Mouse (Mus musculus) kidney, adult 2 months (tissue): ENCODE measurements around the gene Adgrf3.

Experiments
- CTCF ChIP-seq: fragments of 200-500 bp; conservative IDR thresholded peaks from 2 replicates; pipeline ENCODE4 v1.5.1; 2011; ENCODE audit warnings: low read depth, mild to moderate bottlenecking, control low read depth, low read length, moderate library complexity, mixed read lengths; ENCODE audit not compliant: insufficient read depth, insufficient read length
- POLR2A ChIP-seq: fragments of 200-500 bp; IDR thresholded peaks from one replicate; pipeline ENCODE4 v1.6.1; 2011; ENCODE audit warnings: low read depth, low read length, control low read depth

DNA sequence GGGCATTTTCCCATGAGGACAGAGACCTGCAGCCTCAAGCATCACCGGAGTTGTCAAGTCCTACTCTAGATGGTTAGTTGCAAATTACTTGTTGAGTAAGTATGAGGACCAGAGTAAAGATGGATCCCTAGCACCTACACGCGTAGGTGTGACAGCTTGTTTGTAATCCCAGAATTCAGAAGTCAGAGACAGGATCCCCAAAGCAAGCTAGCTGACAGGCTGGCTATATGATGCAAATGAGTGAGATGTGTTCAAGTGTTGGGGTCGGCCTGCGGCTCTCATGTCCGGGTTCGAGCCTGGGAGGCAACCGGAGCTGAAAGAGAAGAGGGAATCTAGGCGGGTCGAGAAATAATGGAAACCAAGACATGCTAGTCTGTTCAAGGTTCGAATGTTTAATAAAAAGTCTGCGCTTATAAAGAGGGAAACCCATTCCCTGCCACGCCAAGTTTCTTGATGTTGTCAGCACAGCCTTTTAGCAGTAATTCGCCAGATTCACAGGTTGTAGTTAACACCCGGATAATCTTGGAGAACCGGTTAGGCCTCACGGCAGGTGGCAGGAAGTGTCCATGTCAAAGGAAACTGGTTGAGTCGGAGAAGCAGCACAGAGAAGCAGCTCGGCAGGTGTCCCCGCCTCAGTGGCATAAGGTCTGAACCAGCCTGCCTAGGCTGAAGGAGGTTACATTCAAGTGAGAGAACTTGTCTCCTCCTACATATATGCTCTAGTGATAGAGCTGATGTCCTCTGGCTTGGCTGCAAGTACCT, 32.4 kb downstream of the Adgrf3 start:
- TF ChIP-seq CTCF (no peak), POLR2A (no peak)
